ENCODE assay signal across 8 mouse cellular contexts in genomic region chr16:13903488-13903887, GRCm38 (mm10). TPM values are rescaled to one million over a fixed set of nuclear protein-coding genes. Genes with fewer than 3 reads are reported as not detected.
DNase-seq lines count a peak whose midpoint lies in the region; ATAC-seq lines count a peak whose summit lies in the region.

No protein-coding gene starts in this region.

- H3K9ac ChIP-seq in embryonic facial prominence, embryonic 15.5 days: peak overlapping the region; percentile 69; the same call in 1 of the 2 replicates
- H3K9ac ChIP-seq in intestine, embryonic 15.5 days: peak overlapping the region; percentile 97
- H3K9ac ChIP-seq in stomach, embryonic 14.5 days (replicated peaks; ENCODE audit: low read depth, low read length): peak overlapping the region; percentile 87

- H3K4me1 ChIP-seq in embryonic facial prominence, embryonic 15.5 days: peaks cover 16% of the 10 kb centered on the region
- H3K4me1 ChIP-seq in intestine, embryonic 15.5 days (replicated peaks): 0 out of 2 replicates have a peak, but pooled peaks cover 8% of the 10 kb centered on the region
- H3K4me1 ChIP-seq in stomach, embryonic 14.5 days (ENCODE audit: control insufficient read depth, insufficient read depth, low read length): peaks cover 10% of the 10 kb centered on the region

- no peaks in the 10 kb centered on the region for H3K36me3 ChIP-seq in embryonic facial prominence, embryonic 15.5 days
- H3K36me3 ChIP-seq in intestine, embryonic 15.5 days: peaks cover 3% of the 10 kb centered on the region; the same call in 1 of the 2 replicates
- no peaks in the 10 kb centered on the region for H3K36me3 ChIP-seq in stomach, embryonic 14.5 days (ENCODE audit: control insufficient read depth, insufficient read depth, low read length)

- H3K4me3 ChIP-seq in embryonic facial prominence, embryonic 15.5 days (replicated peaks): peak overlapping the region; percentile 78
- peak overlapping the region; percentile 95 for H3K4me3 ChIP-seq in intestine, embryonic 15.5 days (replicated peaks)
- H3K4me3 ChIP-seq in stomach, embryonic 14.5 days (ENCODE audit: low read depth, low read length): peak overlapping the region; percentile 97

- H3K27me3 ChIP-seq in embryonic facial prominence, embryonic 15.5 days: no peaks in the 10 kb centered on the region
- no peaks in the 10 kb centered on the region for H3K27me3 ChIP-seq in intestine, embryonic 15.5 days (replicated peaks)
- no peaks in the 10 kb centered on the region for H3K27me3 ChIP-seq in stomach, embryonic 14.5 days (ENCODE audit: control insufficient read depth, insufficient read depth, low read length)

- 3% methylated on average over 8 of the region's 8 CpGs for WGBS in embryonic facial prominence, embryonic 15.5 days
- WGBS in intestine, embryonic 15.5 days: 5% methylated on average over 8 of the region's 8 CpGs
- 4% methylated on average over 8 of the region's 8 CpGs for WGBS in stomach, embryonic 14.5 days

- peak overlapping the region; percentile 67 for H3K4me2 ChIP-seq in embryonic facial prominence, embryonic 15.5 days (replicated peaks)
- peak overlapping the region; percentile 68 for H3K4me2 ChIP-seq in intestine, embryonic 15.5 days (replicated peaks)
- peak overlapping the region; percentile 36 for H3K4me2 ChIP-seq in stomach, embryonic 14.5 days (replicated peaks; ENCODE audit: low read depth, low read length)

- H3K9me3 ChIP-seq in embryonic facial prominence, embryonic 15.5 days (replicated peaks): no peaks in the 10 kb centered on the region
- no peaks in the 10 kb centered on the region for H3K9me3 ChIP-seq in intestine, embryonic 15.5 days
- no peaks in the 10 kb centered on the region for H3K9me3 ChIP-seq in stomach, embryonic 14.5 days (ENCODE audit: control insufficient read depth, low read depth, low read length)

- ATAC-seq in cerebellum, adult (ENCODE audit: insufficient number of reproducible peaks, low FRiP score, low TSS enrichment): peak; percentile 85
- peak; percentile 82 for ATAC-seq in embryonic facial prominence, embryonic 15.5 days (ENCODE audit: insufficient number of reproducible peaks, low FRiP score, low TSS enrichment, low read depth)
- ATAC-seq in intestine, embryonic 15.5 days: peak; percentile 80
- peak; percentile 71 for ATAC-seq in stomach, embryonic 14.5 days (ENCODE audit: insufficient number of reproducible peaks, insufficient read depth, low FRiP score, low read depth)

- no peak for DNase-seq in cerebellum, adult 9-11 months
- peak; percentile 86 for DNase-seq in retina, embryonic 14.5 days (ENCODE audit: low spot score)
- no peak for DNase-seq in retina, postnatal 1 day
- peak; percentile 85 for DNase-seq in lung, postnatal 10 days

- peak overlapping the region; percentile 92 for H3K27ac ChIP-seq in embryonic facial prominence, embryonic 15.5 days (replicated peaks)
- H3K27ac ChIP-seq in intestine, embryonic 15.5 days: peak overlapping the region; percentile 70
- H3K27ac ChIP-seq in stomach, embryonic 14.5 days (ENCODE audit: low read length): peak overlapping the region; percentile 86

RNA-seq across cellular contexts. Expression of gene Mpv17l, which starts 0.5 kb away (rescaled TPM):
- 5.7 and 6.4 TPM in 2 replicates for polyA plus RNA-seq in embryonic facial prominence, embryonic 15.5 days (2015; fragmentation: Nextera tagmentation; extraction: Ambion mirVana)
- polyA plus RNA-seq in intestine, embryonic 15.5 days (2015; fragmentation: Nextera tagmentation; extraction: Ambion mirVana): 10.8 and 17.0 TPM in 2 replicates
- 6.9 and 9.7 TPM in 2 replicates for polyA plus RNA-seq in stomach, embryonic 14.5 days (2014; fragmentation: Nextera tagmentation; extraction: Ambion mirVana)

RNA-seq across cellular contexts. Expression of gene Pdxdc1, which starts 0.6 kb away (rescaled TPM):
- 97.3 and 103 TPM in 2 replicates for polyA plus RNA-seq in embryonic facial prominence, embryonic 15.5 days (2015; fragmentation: Nextera tagmentation; extraction: Ambion mirVana)
- polyA plus RNA-seq in intestine, embryonic 15.5 days (2015; fragmentation: Nextera tagmentation; extraction: Ambion mirVana): 93.2 and 100.0 TPM in 2 replicates
- 103 and 113 TPM in 2 replicates for polyA plus RNA-seq in stomach, embryonic 14.5 days (2014; fragmentation: Nextera tagmentation; extraction: Ambion mirVana)

Comparison
In these comparisons a context has a peak if more than half of its experiments do, and no peak if none do; other contexts are left out.
1. DNase-seq: peak in retina, embryonic 14.5 days (single experiment) and lung, postnatal 10 days (single experiment); none in cerebellum, adult 9-11 months (single experiment) and retina, postnatal 1 day (single experiment).
2. Peak in every context shown above with its lines, with median percentiles within 50 percentile points of each other: ATAC-seq, H3K27ac ChIP-seq, H3K4me2 ChIP-seq, H3K4me3 ChIP-seq and H3K9ac ChIP-seq.